Mouse (Mus musculus): Measurements from ENCODE around the gene Acat2. TPM values are rescaled to one million over a fixed set of nuclear protein-coding genes. Genes with fewer than 3 reads are reported as not detected.
"Not testable (repeated sequence)": the region's sequence is repeated elsewhere in the genome, so short reads cannot be mapped to it uniquely, and the experiment has no call there.

Acat2 gene
- total RNA-seq, 2 experiments from 2014 or later, result 44.2 to 44.4 TPM

DNA sequence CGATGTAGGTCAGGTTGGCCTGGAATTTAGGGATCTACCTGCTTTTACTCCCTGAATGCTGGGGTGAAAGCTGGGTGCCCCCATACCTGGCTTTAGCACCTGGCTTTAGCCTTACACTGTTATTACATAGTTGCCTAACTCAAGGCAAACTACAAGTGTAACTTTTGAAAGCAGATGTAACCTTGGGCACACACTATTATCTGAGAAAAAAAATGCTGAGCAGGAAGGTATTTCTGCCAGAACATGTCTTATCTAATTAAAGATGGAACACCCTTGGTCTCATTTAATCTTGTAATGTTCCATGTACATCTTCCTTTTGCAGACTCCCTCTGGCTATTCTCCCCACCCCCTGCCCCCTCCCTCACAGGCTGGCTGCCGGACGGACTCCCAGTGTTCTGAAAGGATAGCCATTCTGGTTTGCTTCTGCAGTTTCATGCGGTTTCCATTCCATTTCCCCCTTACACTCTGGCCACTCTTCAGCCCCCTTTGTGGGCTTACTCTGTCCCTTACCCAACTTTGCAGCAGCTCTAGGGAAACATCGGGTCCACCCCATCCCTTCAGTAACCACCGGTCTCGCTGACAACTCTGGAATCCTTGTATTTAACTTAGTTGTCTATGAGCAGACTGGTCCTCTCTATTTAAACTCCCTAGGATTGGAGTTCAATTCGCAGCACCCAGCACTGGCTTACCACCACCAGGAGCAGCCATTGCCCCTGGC is 18.8 kb downstream of the Acat2 start:
- Histone ChIP-seq H3K4me3 (no peak overlapping the region), H3K27ac (no peak overlapping the region)
- no peak for DNase-seq (ENCODE audit: low spot score in 2 of 2)
- TF ChIP-seq CTCF (conservative IDR thresholded peaks at IDR 0.05), result no peak

DNA sequence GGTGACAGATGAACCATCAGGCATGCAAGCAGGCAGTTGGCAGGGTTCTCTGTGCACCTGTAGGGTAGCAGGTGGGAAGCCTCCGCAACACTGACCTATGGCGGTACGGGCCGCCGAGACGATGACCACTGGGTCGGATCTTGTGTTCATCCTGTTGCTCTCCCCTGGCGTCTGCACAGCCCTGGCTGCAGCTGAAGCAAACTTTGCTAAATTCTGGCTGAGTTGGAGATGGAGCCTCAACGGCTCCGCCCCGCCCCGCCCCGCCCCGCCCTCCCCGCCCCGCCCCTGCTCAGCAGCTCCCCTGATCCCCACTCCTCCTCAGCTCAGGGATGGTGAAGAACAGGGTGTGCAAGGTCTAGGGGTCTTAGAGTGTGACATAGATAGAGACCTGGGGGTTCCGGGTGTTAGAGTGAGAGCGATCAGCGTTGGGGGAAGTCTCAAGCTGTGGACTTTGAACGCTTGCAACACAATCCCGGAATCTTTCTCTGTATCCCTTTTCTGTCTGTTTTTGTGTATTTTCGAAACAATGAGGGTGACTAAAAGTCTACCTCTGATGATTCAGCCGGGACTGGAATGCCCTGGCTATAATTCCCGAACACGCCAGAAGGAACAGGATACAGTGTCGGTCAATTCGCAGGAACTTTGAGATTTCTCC is 20.3 kb downstream of the Acat2 start, which contains the start of gene Acat3:
Gene Acat3, minus strand, starts transcription at position 450 of the 655 bp plus-strand sequence.
- H3K4me3 ChIP-seq, result peak within 1 kb of the TSS; percentile 38
- no peak for TF ChIP-seq CTCF (conservative IDR thresholded peaks at IDR 0.05)
- peak within 1 kb of the TSS; percentile 56; the same call in 1 of the 2 replicates for H3K27ac ChIP-seq
- no peak for DNase-seq (ENCODE audit: low spot score in 2 of 2)

DNA sequence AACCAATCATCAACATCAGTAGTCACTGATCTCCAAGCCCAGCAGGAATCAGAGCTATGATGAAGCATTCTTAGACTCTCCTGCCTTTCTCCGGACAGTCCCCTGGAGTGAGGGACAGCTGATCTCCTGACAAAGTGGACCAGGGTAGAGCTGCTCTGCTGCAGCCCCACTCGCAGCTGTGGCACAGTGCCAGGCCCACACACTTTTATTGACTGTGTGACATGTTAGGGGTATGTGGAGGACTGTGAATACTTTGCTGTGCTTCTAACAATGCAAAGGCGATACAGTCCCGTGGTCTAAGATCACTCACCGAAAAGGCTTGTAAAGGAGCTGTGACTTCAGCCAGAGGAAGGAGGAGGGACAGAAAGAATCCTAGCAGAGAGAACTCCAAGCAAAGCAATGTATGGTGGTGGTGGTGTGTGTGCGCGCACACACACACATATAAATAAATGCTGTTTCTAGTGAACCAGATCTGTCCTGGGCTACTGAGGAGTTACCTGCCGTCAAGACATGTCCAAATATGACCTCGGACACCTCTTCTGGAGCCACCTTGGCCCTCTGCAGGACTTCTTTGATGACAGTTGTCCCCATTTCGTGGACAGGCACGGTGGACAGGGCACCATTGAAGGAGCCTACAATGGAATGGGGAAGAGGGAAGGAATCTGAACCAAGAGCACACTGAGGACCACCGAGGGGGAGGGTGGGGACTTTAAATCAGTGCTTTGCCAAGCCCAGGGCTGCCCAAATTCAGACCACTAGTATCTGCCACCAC is 21.0 kb downstream of the Acat2 start:
- Histone ChIP-seq H3K4me3 (peak overlapping the region; percentile 38), H3K27ac (peak overlapping the region; percentile 56; the same call in 1 of the 2 replicates)
- not testable (repeated sequence) for DNase-seq (ENCODE audit: low spot score in 2 of 2)

DNA sequence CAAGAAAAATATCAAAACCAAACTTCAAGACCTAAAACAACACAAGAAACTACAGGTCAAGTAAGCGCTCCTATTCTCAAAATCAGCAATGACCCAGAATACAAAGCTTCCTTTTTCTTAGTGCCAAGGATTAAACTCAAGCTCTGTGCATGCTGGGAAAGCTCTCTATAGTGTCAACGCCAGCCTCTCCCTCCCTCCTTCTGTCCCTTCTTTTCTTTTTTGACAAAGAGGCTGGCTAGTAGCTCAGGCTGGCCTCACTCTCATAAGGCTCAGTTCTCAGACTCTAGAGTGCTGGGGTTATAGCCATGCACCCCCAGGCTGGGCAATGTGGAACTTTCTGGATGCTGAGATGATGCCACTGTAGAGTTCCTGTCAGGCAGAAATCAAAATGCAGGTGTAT is 22.5 kb downstream of the Acat2 start:
- DNase-seq (ENCODE audit: low spot score in 2 of 2), result no peak
- H3K27ac ChIP-seq, result no peak overlapping the region
- H3K4me3 ChIP-seq, result no peak overlapping the region
- no peak for TF ChIP-seq CTCF (conservative IDR thresholded peaks at IDR 0.05)

DNA sequence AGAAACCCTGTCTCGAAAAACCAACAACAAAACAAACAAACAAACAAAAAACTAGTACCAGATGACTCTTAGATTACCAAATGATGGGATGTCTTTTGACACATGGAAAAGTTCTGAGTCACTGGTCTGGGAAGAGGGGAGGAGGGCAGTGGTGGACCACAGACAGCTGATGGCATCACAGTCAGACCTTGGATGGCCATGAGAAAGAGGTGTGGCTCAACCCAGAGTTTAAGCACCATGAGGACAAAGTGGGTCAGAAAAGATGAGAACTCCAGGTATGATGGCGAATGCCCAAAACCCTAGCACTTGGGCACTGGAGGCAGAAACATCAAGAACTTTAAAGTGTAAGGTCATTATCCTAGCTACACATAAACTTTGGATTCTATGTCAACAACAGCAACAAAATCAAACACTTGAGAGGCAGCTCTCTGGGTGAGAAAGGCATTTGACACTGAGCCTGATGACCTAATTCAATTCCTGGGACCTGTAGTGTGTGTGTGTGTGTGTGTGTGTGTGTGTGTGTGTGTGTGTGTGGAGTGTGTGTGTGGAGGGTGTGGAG is 23.1 kb downstream of the Acat2 start:
- Histone ChIP-seq H3K27ac (0 out of 2 replicates have a peak overlapping the region, but pooled peaks have one; percentile 36), H3K4me3 (no peak overlapping the region)
- TF ChIP-seq CTCF (conservative IDR thresholded peaks at IDR 0.05), result no peak
- no peak for DNase-seq (ENCODE audit: low spot score in 2 of 2)

DNA sequence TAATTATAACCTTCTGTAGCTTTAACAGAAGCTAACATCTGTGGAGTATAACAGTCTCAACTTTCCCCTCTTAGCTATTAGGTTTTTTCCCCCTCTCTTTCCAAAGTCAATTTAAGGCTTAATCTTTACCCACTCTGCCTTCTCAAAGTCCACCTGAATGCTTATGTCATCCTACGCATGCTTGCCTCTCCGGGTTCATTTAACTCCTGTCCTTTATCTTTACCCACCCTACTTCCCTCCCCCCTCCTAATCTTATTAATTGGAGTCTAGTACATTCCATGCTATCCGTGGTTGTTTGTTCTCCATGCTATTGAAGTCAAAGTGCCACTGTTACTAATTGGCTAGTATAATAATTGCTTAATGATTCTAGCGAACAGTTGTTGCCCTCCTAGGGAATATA is 24.8 kb downstream of the Acat2 start:
- no peak for TF ChIP-seq CTCF (conservative IDR thresholded peaks at IDR 0.05)
- H3K27ac ChIP-seq, result no peak overlapping the region
- no peak for DNase-seq (ENCODE audit: low spot score in 2 of 2)
- H3K4me3 ChIP-seq, result no peak overlapping the region

DNA sequence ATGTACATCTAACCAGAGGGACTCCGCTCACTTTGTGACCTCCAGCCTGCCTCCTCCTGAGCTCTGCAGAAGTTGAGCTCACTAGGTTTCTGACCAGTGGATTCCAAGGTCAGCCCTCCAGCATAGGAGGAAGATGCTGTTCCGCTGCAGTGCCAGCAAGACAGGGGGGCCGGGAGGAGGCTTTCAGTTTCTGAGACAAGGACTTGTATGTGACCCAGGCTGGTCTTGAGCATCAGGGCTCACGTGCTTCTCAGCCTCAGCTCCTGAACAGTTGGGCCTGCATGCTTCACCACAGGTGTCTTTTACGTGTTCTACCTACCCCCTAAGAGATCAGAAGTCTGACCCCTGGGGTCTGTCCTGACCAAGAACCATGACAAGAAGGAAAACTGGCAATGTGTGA is 29.0 kb downstream of the Acat2 start:
- H3K27ac ChIP-seq; DNase-seq (ENCODE audit: low spot score in 2 of 2); H3K4me3 ChIP-seq: not testable (repeated sequence)

DNA sequence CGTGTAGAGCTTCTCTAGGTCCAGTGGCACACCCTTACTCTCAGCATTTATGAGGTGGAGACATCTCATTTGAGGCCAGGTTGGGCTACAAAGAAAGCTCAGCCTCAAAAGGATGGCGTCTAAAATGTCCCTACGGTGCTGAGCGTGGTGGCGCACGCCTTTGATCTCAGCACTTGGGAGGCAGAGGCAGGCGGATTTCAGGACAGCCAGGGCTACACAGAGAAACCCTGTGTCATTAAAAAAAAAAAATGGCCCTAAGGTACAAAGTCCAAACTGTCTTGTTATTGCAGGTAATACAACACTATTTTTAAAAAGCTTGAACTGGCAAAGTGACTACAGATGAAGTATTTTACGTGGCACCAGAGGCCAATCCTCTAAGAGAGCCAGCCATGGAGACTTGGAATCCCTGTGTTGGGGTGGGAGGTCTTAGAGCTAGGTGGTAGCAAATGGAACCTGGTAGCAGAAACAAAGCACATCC is 34.8 kb downstream of the Acat2 start:
- no peak for DNase-seq (ENCODE audit: low spot score in 2 of 2)
- Histone ChIP-seq H3K4me3 (no peak overlapping the region), H3K27ac (no peak overlapping the region)
- TF ChIP-seq CTCF (conservative IDR thresholded peaks at IDR 0.05), result no peak

DNA sequence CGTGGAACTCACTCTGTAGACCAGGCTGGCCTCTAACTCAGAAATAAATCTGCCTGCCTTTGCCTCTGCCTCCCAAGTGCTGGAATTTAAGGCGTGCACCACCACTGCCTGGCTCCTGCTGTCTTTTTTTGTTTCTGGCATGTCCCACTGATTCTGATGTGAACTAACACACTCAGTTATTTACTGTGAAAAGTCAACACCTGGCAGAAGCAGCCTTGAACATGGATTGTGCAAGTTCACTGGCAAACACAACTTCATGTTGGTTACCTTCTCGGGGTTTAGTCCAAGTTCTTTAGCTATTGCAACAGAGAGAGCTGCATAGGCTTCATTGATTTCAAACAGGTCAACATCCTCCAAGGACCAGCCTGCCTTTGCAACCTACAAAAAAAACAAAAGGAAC is 35.5 kb downstream of the Acat2 start:
- H3K27ac ChIP-seq, result no peak overlapping the region
- H3K4me3 ChIP-seq, result no peak overlapping the region
- TF ChIP-seq CTCF (conservative IDR thresholded peaks at IDR 0.05), result no peak
- no peak for DNase-seq (ENCODE audit: low spot score in 2 of 2)

DNA sequence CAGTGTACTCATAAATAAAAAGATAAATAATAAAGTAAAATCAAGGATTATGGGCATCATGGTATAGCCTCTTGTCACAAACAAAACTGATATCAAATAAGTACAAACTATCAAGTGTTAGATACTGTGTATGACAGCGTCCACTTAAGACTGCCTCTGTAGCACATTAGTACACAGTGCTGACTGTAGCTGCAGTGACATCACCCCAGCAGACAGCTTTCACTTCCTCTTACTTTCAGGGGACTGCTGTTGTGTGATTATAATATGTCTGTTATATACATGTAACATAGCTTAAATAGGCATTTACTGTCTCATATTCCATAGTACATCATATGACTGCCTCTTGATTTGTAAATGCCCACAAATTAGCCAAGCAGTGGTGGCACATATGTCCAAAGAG is 39.5 kb downstream of the Acat2 start:
- Histone ChIP-seq H3K27ac (no peak overlapping the region), H3K4me3 (no peak overlapping the region)
- DNase-seq (ENCODE audit: low spot score in 2 of 2), result no peak
- no peak for TF ChIP-seq CTCF (conservative IDR thresholded peaks at IDR 0.05)

DNA sequence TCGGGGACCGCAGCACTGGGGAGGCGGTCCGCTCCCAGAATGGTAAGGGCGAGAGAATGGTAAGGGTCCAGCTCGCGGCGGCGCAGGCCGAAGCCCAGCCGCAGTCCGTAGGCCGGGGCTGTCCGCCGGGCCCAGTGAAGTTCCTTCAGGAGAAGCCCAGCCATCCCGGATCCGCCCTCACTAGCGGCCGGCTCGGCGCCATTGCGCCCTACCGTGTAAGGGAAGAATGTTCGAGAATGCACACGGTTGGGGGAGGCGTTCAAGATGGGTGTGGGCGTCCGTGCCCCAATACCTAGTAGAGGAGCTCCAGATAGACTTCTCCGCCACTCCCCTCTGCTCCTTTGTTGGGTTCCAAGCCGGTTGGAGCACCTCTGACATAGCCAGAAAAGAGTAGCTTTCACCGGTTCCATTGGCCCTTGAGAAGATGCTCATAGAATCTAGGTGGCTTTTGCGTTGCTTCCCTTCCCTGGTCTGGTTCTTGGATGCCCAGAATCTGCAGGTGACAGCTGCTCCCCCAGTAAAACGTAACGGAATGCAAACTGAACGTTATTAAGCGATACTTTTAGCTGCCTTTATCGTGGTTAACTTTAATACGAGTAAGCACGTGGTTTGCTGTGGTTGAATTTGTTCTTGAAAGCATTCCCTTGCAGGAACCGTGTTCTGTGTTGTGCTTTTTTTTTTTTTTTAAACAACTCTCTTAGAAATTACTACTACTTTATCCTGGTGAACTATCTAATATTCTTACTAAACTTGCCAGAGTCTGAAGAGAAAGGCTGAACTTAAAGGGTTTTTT is 43.8 kb downstream of the Acat2 start:
- TF ChIP-seq CTCF (conservative IDR thresholded peaks at IDR 0.05), result no peak

More for the DNA sequence above, 43.8 kb downstream of the Acat2 start:
- H3K27ac ChIP-seq, result peak overlapping the region; percentile 97
- peak; percentile 22 to 32 for DNase-seq (ENCODE audit: low spot score in 2 of 2)
- H3K4me3 ChIP-seq, result peak overlapping the region; percentile 80

Data from layer of hippocampus, adult 2 months (tissue).